Mouse (Mus musculus) retina, postnatal 1 day (tissue): ENCODE measurements around the gene Cmip.
A peak's percentile ranks its signal among the peaks of the same experiment; 100 is the strongest.

Source experiments
- DNase-seq: peaks from one replicate; pipeline ENCODE4 v3.0.0-alpha.2; 2012

The Cmip gene

GRCm38 (mm10) chr8:117258576-117259040, 1.7 kb downstream of the Cmip start:
- no peak for DNase-seq

DNA sequence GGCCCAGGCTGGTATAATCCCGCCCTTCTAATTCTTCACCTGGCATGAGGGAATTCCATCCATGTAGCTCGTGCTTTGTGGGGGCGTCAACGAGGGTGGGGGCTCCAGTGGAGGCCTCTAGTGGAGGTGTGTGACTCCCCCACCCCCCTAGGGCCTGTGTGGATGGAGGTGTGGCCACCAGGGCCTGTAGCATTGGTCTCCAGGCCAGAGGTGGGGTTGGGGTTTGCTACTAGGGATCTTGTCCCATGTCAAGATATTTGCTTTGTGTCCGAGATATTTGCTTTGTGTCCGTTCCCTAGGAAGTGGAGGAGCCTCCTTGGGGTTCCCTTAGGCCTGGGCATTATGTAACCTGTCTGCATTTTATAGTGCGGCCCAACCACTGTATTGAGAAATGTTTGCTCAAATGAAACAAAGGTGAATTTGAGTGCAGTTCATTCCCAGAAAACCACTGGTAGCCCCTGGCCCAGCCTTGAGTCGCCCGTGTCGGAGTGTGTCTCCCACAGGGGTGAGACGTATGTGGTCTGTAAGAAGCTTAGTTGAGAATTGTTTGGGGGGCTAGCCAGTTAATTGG, 2.7 kb downstream of the Cmip start:
- no peak for DNase-seq

GRCm38 (mm10) chr8:117260234-117260929, 3.5 kb downstream of the Cmip start:
- peak; percentile 23 for DNase-seq

DNA sequence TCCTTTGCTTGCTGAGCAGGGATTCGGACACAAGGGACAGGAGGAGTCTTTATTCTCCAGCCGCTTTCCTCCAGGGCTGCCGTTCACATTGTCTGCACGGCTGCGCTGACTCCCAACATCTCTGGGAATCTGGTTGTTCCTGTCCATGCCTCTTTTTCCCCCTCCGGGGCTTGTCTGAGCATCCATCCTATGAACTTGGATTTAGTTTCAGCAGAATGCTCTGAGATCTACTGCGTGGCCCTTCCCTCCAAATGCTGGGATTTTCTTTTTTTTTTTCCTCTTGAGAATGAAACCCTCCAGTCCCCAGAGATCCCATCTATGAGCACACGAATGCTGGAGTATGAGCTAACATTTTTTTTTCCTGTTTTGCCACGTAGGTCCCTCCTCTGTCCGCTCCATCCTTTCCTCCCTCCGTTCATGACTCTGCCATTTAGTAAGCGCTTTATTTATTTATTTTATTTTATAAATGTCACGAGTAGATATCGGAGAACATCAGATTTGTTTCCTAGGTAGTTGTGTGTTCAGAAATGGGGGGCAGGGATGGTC, 4.1 kb downstream of the Cmip start:
- peak; percentile 42 for DNase-seq

DNA sequence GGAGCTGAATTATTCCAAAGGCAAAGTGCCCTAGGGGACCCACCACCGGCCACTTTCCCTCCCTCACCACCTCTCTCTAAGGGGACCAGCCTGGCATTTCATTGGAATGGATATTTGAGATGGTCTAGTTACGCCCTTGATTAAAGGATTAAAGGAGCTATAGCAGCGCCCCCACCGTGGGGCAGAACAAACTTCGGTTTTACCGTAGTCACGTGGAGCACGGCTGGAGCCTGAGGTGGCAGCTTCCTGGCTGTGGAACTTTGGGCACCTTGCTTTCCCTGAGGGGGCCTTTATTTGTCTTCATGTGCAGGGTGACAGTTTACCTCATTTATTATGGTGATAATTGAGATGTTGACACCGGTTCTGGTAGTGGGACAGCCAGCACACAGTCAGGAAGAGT, 4.8 kb downstream of the Cmip start:
- DNase-seq, result no peak

DNA sequence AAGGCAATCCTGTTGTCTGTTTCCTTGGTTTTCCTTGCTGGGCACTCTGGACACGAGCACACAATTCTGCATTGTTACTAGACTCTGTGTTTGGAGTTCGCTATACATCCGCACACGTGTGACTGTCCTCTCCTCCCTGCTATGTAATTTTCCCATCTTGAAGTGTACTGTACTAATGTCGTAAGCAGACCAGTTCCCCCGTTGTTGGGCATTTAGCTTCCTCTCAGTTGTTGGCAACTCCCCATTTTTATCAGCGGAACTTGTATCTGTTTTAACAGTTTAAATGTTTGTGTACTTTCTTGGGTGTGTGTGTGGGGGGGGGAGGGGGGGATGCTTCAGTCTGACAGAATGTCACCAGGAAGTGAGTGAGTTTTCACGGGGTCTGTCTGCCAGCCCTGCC, 5.8 kb downstream of the Cmip start:
- no peak for DNase-seq

DNA sequence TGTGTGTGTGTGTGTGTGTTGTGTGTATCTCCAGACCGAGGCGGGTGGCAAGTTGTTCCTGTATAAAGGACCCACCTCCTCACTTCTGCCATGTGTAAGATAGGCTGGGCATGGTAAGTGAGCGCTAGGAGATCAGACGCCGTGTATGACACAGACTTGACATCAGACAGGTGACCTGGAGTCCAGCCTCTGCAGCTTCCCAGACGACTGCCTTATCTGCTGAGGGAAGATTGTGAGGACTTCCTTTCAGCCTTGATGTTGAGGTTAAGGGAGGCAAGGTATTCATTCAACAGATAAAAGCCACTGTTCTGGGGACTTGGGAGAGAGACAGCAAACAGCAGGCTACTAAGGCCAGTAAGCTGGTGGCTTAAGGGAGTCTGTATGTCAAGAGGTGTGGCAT, 6.6 kb downstream of the Cmip start:
- DNase-seq, result no peak

- DNase-seq, result no peak
These were observed 8.2 kb downstream of the Cmip start for GRCm38 (mm10) chr8:117265079-117265478.

DNA sequence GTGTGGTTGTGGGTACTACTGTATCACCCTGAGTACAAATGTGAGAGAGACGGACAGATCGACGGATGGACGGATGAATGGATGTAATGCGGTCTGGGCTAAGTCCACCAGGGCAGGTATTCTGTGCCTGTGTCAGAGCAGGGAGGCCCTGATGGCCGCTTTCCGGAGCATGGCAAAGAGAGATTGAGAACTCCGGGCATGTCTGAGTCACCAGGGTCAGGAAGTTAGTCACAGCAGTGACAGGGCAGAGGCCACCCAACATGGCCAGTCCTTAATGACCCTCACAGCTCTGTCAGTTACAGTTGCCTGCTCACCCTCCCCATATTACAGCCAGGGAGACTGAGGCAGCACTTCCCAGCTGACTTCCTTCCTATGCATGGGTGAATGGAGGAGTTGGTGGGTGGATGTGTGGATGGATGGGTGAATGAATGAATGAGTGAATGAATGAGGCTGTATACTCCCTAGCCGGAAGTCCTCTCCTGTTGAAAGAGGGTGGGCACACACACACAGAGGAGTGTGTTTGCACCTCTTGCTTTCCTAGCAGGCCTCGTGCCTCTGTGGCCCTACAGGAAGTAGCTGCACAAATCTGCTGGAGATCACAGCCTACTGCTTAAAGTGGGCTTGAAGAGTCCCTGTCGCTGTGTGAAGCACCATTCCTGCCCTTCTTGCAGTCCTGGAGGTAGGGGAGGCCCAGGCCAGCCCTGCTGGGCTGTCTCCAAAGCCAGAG, 10.7 kb downstream of the Cmip start:
- DNase-seq, result no peak

DNA sequence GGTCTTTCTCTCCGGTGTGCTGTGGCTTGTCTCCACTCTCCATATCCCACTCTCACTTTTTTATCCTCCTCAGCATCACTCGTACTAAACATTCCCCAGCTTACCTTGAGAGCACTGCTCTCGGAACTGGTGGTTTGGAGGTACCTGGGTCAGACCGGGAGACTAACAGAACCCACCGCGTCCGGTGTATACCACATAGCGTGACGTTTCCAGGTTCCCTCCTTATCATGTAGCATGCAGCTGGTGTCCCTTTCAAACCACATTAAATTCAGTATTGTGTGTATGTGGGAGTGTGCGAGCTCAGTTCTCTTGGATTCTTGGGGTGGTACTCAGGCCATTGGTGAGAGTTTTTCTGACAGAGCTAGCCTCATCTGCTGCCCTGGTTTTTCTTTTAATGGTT, 21.4 kb downstream of the Cmip start:
- DNase-seq, result no peak

DNA sequence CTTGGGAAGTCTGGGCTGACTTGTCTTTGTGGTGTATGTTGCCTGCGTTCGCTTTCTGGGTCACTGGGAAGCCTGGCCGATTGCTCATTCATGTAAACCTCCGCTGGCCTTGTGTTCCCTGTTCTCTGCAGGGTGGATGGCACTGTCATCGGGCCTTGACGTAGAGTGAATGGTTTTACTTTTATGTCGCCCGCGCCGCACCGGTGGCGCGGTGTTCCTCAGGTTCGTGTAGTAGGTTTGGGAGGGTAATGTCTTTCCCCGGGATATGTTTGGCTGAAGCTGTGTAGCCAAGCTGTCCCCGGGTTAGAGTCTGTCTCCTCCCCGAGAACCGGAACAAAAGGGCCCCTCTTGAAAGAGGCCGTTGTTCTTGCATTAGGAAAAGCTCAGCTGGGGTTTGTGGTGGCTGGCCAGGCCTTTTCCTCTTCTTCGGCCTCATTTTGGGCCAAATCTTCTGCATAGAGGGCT, 21.8 kb downstream of the Cmip start:
- DNase-seq, result peak; percentile 84

GRCm38 (mm10) chr8:117280488-117280887, 23.6 kb downstream of the Cmip start:
- no peak for DNase-seq

- DNase-seq, result no peak
These were observed 24.8 kb downstream of the Cmip start for GRCm38 (mm10) chr8:117281676-117282075.

DNA sequence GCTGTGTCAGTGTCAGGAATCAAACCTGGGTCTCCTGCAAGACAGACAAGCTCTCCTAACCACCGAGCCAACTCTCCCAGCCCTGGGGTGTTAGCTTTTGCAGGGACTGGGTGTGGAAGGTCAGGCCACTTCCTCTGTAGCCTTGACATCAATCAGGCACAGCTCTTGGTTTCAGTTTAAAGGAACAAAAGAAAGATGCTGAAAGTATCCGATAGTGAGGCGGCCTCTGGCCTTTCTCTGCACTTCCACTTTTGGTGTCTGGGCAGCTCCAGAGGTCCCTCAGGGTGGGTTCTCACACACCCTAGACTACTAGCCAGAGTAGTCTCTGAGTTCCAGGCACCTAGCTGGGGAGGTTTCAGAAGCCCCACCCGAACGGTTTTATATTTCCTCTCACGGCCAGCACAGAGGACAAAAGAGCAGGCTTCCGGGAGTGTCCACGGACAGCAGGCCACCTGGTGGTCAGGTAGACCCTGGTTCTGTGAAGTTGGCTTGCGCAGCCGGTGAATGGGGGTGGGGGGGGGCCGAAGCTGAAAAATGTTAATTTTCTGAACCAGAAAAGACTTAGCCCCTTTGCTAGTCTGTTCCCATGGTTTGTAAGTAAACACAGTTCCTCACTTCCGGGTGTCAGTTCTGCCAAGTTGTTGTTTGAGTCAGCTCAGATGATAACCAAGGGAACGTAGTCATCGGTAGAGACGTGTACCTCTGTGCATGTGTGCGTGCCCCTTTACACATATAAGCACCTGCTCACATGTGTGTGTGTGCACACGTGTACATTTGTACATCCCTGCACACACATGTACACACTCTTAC, 25.5 kb downstream of the Cmip start:
- no peak for DNase-seq

DNA sequence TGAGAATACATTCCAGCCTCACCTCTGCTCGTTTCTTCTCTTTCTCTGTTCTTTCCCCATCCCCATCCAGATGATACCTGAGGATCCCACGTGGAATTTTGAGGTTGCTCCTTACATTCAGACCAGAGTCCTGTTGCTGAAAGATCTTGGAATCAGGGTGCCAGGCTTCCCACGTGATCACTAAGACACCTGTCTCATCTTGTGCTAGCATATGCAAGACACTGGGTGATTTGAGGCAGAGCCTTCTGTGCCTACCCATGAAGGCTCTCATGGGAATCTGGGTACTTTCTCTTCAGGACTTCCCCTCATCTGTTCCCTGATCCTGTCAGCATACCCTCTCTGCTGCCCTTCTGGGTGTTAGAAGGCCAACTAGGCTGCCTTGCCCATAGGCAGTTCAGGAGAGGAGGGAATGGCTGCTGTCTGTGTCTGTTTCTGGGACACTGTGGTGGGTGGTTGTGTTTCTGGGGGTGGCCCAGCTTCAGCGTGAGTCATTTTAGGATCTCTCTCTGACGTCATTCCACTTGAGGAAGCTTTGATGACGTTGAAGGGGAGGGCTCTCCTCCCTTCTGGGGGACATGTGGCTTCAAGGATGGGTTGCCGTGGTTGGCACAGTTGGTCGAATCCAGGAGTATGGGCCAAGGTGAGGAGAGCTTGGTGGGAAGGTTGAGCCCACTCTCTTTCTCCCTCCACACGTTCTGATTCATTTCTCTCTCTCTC, 28.1 kb downstream of the Cmip start:
- DNase-seq, result no peak

GRCm38 (mm10) chr8:117287966-117288365, 31.1 kb downstream of the Cmip start:
- DNase-seq, result no peak

DNA sequence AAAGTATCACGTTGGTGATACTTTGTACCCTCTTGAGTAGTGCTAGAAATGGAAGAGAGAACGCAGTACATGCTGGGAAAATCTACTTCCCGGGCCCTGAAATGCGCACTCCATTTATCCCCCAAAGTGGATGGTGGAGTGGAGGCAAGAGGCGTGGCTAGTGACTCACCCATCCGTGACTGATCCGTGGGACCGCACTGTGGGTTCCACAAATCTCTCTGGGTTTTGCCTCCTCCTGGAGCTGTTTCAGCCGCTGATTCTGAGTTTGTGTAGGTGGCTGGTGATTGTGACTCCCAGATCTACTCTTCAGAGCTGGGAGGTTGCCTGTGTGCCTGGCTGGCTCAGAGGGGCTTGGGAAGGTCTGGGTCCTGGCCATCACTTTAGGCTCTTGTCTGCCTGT, 32.2 kb downstream of the Cmip start:
- DNase-seq, result no peak

DNA sequence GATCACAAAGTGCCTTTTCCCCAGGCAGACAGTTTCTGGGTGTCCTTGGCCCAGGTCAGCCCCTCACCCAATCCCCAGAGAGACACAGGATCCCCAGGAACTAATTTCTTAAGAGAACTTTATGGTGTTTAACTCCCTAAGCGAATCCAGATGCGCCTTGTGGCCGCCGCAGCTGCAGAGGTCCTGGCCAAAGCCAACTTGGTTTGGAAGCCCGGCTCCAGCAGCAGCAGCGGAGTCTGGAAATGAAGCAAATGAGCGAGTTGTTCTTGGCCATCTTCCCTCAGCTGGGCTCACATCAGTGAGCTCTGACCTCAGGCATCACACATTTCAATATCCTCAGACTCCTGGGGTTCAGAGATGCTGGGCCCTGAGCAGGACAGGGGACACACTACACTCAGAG, 33.6 kb downstream of the Cmip start:
- no peak for DNase-seq

DNA sequence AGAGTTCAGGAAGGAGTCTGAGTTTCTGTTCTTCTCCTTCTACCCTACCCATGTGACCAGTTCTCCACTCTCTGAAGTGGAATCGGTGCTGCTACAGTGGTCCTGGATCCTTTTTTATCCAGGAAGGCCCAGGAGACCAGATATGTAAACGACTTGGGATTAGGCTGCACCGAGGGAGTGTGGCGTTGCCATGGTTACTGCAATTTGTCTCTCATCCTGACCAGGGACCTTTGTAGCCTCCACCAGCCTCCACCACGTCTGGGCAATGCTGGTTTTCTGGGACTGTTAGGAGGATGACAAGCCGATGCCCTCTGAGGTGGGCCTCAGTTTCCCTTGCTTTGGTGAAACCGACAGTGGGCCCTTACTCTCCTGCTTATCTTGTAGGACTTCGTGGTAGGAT, 35.4 kb downstream of the Cmip start:
- DNase-seq, result no peak

DNA sequence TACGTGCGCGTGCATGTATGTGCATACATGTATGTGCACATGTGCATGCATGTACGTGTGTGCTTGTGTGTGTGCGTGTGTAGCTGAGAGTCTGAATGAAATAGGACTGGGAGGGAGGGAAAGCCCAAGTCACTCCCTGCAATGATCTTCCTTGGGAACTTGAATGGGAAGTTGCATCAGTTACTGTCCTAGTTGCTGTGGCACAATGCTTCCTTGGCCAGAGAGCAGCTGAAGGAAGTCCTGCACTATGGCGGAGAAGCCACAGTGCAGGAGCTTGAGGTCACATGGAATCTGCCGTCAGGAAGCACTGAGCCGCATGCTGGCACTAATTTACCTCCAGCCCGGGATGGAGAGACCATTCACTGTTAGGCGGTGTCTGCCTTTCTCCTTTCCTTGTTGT, 37.9 kb downstream of the Cmip start:
- DNase-seq, result no peak

DNA sequence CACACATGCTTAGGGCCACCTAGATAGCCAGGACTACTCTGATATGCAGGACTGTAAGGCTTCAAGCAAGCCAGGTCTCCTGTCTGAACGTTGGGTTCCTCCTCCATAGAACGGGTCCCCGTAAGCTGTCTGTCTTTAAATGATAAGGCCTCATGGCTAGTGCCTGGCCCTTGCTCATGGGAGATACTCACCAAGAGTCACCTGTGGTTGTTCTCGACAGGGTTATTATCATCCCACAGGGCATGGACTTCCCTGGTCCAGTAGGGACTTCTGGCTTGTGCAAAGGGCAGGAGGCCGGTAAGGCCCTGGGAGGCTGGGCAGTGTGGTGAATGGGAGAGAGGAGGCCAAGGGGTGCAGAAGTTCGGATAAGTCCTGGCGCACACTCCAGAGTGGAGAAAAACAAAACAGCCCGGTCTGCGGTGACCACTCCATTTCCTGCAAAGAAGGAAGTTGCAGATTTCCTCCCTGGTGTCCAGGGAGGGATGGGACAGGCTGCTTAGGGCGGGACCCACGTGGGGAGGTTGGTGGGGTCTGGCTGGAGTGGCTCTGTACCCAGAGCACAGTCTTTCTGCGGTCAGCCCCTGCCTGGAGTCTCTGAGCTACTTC, 41.2 kb downstream of the Cmip start:
- DNase-seq, result no peak

DNA sequence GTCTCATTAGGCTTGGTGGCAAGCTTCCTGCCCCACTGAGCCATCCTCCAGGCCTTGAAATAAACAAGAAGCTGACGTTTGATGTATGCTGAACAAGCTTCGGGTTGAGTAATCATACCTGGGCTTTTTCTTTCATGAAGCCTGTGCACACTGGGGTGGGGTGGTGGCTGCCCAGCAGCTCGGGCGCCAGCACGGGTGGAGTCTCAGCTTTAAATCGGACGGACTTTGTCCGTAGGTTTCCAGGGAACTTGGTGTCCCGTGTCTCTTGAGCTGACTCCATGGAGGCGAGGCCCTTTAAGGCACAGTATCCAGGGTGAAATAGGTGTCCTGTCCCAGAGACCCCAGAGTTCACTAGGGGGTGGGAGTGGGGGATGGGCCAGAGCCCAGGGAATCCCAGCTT, 42.3 kb downstream of the Cmip start:
- DNase-seq, result no peak
